Mouse (Mus musculus): ENCODE measurements around the gene Hmga2.

- TF ChIP-seq POLR2AphosphoS5 (IDR thresholded peaks at IDR 0.05; ENCODE audit: insufficient replicate concordance, low read depth, low read length) (no peak), GATA2 (IDR thresholded peaks at IDR 0.05; ENCODE audit: borderline replicate concordance, low read depth, low read length) (no peak), CTCF (IDR thresholded peaks at IDR 0.05; ENCODE audit: low read depth, low read length) (no peak), TAL1 (conservative IDR thresholded peaks at IDR 0.05; ENCODE audit: low read depth, low read length) (no peak)
These were observed 76.3 kb downstream of the Hmga2 start for GRCm38 (mm10) chr10:120399846-120400510.
